Mouse (Mus musculus): ENCODE measurements at regions not wholly inside any gene's neighbourhood (a gene's known extent, or its start where the extent isn't known, plus 50 kb on each side); places are given as distances from the start of the nearest gene placed in this dataset.

DNA sequence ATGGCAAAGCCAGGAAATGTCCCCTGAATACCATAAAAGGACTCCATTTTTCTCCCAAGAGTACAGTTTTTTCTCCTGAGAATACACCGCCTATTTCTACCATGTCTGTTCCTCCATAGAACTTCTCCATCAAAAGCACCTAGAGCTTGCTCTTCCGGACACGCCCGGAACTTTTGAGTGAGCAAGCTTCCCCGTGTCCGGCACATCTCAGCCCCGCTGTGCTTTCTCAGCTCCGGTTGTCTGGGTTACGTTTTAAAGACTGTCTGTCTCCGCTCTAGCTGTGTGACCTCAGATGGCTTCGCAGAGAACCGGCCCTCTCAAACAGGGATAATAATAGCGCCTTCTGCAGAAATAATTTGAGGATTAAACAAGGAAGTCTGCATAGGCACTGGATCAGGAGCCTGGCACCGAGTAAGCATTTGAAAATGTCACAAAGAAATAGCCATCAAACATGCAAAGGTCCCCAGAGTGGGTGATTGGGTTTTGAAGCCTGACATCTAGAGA is 122.8 kb downstream of the Ddx11 start:
- intact Hi-C loops (cut with DNase I) = no loop called here
- DNase-seq (ENCODE audit: low spot score in 2 of 2) = no peak

DNA sequence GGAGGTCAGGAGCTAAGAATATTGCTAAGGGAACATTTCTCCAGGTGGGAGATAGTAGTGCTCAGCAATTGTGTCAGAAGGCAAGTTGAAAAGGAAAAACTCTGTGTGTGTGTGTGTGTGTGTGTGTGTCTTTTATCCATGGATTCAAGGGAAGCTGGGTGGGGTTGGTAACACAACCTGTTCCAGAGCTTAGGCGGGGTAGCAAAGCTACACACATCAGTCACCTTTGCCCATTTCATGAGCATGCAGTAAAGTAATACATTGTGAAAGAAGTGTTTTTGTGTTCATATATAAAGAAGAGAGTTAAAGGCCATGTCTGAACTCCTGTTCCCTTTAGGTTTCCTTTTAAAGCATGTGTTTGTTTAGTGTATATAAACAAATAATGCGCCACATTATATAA is 128.2 kb downstream of the Ddx11 start:
- intact Hi-C loops (cut with DNase I) = no loop called here
- DNase-seq (ENCODE audit: low spot score in 2 of 2) = no peak

DNA sequence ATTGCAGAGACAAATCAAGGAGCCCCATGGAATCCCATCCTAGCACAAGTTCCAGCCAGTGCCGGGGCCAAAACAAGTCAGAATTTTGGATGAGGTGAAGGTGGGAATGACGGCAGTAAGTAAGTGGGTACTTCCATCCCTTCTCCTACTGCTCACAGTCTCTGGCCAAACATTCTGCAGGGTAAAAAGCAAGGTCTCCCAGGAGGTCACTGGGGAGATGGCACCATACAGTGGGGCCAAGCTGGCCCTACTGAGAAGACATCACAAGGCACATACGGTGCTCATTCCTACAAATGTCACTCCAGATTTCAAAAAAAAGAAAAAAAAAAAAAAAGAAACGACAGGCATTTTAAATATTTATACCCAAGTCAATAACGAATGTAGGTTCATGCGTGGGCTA is 129.6 kb downstream of the Ddx11 start:
- no peak for DNase-seq (ENCODE audit: low spot score in 2 of 2)
- intact Hi-C loops (cut with DNase I) = no loop called here

DNA sequence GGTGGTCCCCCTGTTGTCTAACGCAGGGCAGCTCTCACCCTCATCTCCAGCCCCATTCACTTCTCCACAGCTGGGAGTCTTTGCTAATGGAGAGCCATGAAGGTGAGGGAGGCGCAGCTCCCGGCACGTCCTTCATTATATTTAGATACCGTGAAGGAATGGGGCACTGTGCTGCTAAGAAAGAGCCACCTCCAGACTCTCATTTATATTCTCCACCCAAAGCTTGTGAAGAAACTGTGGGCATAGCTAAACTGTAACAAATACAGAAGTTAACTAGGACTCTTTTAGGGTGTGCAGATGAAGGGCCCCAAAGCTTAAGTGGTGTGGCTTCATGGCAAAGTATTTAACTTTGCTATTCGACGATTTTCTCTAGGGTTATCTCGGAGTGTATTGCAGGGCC is 136.4 kb downstream of the Ddx11 start:
- intact Hi-C loops (cut with DNase I) = no loop called here
- DNase-seq (ENCODE audit: low spot score in 2 of 2) = no peak

DNA sequence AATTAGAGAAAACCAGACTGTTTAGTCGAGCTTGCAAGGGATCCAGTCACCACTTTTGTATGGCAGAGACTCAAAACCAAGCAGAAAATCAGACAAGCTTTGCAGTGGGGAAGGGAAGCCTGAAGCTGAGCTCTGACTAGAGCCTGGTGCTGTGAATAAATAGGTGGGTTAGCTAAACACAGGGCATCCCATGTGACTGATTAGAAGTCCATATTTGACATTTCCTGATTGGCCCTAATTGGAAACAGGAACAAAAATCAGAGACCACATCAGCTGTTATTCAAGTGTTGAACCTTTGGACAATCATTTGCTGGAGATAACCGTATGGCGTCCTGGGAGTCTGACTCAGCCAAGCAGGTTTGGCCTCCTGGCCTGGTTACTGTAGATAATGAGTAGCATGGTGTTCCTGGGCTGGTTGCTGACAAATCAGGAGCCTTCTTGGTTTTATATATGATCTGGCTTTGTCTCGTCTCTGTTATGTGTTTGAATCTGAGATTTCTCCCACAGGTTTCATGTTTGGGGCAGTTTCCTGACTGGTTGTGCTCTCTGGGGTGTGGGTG is 139.4 kb downstream of the Ddx11 start:
- DNase-seq (ENCODE audit: low spot score in 2 of 2) = no peak
- intact Hi-C loops (cut with DNase I) = no loop called here

DNA sequence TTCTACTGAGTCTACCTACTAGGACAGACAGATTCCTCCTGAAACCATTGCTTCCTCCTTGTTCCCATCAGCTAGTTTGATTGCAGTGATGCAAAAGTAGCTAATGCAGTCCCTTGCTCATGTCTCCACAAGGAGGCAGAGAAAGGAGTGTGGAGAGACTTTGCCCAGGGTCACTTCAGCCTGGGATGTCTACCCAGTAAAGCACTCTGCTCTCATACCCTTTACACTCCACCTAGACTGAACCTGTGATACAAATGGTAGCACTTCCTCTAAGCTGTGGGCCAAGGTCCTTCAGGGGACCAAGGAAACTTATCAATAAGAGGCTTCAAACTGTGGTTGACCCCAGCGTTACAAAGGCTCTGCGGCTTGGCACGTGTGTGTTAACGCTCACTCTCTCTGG is 140.1 kb downstream of the Ddx11 start:
- intact Hi-C loops (cut with DNase I) = no loop called here

DNA sequence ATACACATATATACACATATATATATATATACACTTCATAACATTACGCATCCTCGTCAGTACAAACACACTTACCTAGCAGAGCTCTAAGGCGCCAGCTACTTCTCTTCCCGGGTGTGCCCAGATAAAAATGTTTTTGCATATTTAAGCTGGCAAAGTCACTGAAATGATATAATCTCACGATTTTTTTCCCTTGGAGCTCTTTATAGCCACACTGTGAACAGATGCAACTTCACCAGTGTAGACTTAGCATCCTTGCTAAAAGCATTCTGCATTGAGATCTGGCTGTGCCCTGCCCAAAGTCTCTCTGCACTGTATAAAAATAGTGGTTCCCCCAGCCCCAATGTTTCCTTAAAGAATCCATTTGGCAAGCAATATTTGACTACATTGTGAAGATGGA is 143.5 kb downstream of the Ddx11 start:
- DNase-seq (ENCODE audit: low spot score in 2 of 2) = no peak

More for the DNA sequence above, 140.1 kb downstream of the Ddx11 start:
- DNase-seq (ENCODE audit: low spot score in 2 of 2) = no peak

DNA sequence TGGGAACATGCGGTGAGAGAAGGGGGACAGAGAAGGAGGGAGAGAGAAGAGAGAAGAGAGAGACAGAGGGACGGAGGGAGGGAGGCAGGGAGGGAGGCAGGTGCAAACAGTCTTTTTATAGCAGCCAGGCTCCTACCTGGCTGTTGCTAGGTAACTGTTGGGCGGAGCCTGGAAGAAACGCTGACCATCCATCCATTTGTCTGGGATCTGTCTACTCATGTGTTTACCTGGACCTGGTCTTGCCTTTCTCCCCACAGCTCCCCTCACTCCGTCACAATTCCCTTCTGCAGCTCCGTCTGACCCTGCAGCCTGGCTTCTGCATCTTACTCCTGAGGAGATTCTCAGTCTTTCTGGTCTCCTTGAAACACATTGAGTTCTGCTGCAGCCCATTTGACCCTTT is 144.5 kb downstream of the Ddx11 start:
- no peak for DNase-seq (ENCODE audit: low spot score in 2 of 2)
- intact Hi-C loops (cut with DNase I) = loop anchor here (5.0 kb wide), 2 partner anchors 36 to 84 kb away; no protein-coding TSS in a partner anchor

More for the DNA sequence above, 143.5 kb downstream of the Ddx11 start:
- intact Hi-C loops (cut with DNase I) = loop anchor here (5.0 kb wide), 2 partner anchors 35 to 85 kb away; no protein-coding TSS in a partner anchor

DNA sequence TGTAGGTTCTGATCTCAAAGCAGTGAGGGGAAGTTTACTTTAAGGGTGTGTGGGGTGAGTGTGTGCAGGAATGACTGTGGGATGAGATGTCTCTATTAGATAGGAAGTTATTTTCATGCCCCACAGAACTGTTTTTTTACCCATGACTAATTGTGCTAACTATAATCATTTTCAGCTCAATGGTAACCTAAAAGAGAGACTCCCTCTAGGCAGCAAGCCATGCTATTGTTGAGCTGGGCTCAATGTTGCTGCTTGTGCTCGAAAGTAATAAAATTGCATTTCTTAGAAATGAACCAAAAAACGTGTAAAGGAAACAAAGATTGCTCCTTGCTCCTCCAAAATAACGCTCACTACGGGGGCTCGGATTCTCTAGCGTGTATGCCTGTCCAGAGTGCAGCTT is 146.2 kb downstream of the Ddx11 start:
- no peak for DNase-seq (ENCODE audit: low spot score in 2 of 2)
- intact Hi-C loops (cut with DNase I) = loop anchor here (5.0 kb wide), 2 partner anchors 37 to 83 kb away; no protein-coding TSS in a partner anchor

DNA sequence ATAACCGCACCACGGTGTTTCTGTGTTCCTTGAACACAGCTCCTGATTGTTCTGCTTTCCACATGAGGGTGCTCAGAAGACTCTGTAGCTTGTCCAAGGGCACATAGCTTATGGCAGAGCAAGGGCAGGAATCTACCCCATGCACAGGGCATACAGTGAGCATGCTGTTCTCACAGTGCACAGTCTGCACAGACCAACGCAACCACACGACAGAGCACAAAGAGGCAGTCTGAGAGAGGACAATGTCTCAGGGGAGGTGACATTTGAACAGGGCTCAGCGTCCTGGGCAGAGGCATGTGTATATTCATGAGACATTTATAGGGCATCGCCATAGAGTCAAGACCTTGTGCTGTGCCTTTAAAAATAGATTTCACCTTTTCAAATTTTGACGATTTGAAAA is 148.6 kb downstream of the Ddx11 start:
- intact Hi-C loops (cut with DNase I) = no loop called here
- DNase-seq (ENCODE audit: low spot score in 2 of 2) = no peak

DNA sequence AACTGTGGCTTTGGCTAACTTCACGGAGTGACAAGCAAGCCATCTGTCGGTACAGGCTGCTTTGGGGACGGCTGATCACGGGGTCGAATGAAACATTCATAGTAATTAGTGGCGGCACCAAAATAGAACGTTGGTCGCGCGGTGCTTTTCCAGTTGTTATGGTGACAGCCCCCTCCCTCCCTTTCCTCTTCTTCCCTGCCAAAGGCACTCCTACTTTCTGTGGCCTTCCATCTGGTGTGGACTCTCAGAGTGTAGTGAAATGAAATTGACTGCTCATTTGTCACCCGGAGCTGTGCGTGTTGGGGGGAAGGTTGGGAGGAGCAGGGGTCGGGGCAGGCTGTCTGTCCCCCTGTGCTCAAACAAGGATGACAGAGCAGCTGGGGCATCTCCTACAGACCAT is 153.5 kb downstream of the Ddx11 start:
- DNase-seq (ENCODE audit: low spot score in 2 of 2) = peak; percentile 73 to 79
- intact Hi-C loops (cut with DNase I) = no loop called here

DNA sequence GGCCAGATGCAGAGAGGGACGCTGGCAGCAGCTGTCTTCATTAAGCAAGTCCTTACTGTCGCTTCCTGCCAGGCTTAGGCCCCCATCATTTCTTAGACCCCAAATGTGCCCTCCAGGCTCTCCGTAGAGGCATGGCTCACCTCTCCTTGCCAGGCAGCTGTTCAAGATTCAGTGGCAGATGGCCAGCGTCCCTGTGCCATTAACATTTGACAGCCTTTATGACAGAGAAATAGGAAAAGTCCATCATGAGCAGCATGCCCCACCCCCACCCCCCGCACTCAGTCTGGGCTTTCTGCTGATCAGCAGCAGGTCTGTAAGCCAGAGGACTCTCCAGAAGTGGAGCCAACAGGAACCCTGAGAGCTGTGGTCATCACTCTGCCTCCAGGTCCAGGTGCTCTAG is 154.7 kb downstream of the Ddx11 start:
- DNase-seq (ENCODE audit: low spot score in 2 of 2) = no peak
- intact Hi-C loops (cut with DNase I) = no loop called here

DNA sequence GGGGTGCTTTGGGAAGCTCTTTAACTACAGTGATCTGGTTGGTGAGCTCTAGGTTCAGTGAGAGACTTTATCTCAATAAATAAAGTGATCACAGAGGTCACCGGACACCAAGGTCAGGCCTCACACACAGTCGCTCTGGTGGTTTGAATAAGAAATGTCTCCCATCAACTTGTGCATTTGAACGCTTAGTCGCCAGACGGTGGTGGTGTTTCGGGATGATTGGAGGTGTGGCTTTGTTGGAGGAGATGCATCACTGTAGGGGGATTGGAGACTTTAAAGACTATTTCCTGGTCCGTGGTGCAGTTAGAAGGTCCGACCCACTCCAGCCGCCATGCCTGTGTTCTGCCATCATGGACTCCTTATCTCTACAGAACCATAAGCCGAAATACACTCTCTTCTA is 162.0 kb downstream of the Ddx11 start:
- DNase-seq (ENCODE audit: low spot score in 2 of 2) = no peak
- intact Hi-C loops (cut with DNase I) = no loop called here
